Mouse (Mus musculus): ENCODE measurements around the gene Tuft1. TPM values are rescaled to one million over a fixed set of nuclear protein-coding genes. Genes with fewer than 3 reads are reported as not detected.
"Not testable (repeated sequence)": the region's sequence is repeated elsewhere in the genome, so short reads cannot be mapped to it uniquely, and the experiment has no call there.

Gene Tuft1
- total and polyA plus RNA-seq, 3 experiments: 4.0 to 7.4 (median 7.2) TPM

GRCm38 (mm10) chr3:94659142-94659748, 573 bp upstream of the Tuft1 start:
- H3K9me3 ChIP-seq (replicated peaks; ENCODE audit: low read length); H3K27me3 ChIP-seq (replicated peaks); in situ Hi-C loops (cut with MboI; ENCODE audit: low pct_ligation_motif_present, low pct_unique_long_range_greater_than_20kb, low sequenced_read_pairs); H3K4me3 ChIP-seq (replicated peaks in 1 of 3; ENCODE audit: low read depth in 2 of 3, low read length in 2 of 3, poor library complexity in 1 of 3); H3K36me3 ChIP-seq (replicated peaks in 1 of 2; ENCODE audit: control insufficient read depth in 1 of 2, insufficient read depth in 1 of 2, low read length in 1 of 2); H3K9ac ChIP-seq (ENCODE audit: insufficient read depth, low read depth); dilution Hi-C loops (cut with MboI; ENCODE audit: extremely low pct_ligation_motif_present, extremely low pct_unique_long_range_greater_than_20kb, low sequenced_read_pairs); H3K79me2 ChIP-seq (replicated peaks; ENCODE audit: control insufficient read depth, extremely low read depth, insufficient read depth, poor library complexity, severe bottlenecking); H3K27ac ChIP-seq (ENCODE audit: insufficient read depth, low read depth): not testable (repeated sequence)
- Histone ChIP-seq H3K4me2 (ENCODE audit: insufficient read depth, low read depth, poor library complexity, severe bottlenecking) (peak overlapping the region; percentile 77; the same call in 1 of the 2 replicates), H3K4me1 (ENCODE audit: control insufficient read depth in 1 of 2, insufficient read depth in 2 of 2) (peaks cover 4 to 16% of the 10 kb centered on the region in 2 experiments)
- DNase-seq (ENCODE audit: extremely low read depth): peak; percentile 29

- Histone ChIP-seq H3K4me2 (ENCODE audit: insufficient read depth, low read depth, poor library complexity, severe bottlenecking) (peak overlapping the region; percentile 88), H3K4me3 (replicated peaks in 1 of 3; ENCODE audit: low read depth in 2 of 3, low read length in 2 of 3, poor library complexity in 1 of 3) (peak overlapping the region; percentile 16 to 53 (median 46)), H3K4me1 (ENCODE audit: control insufficient read depth in 1 of 2, insufficient read depth in 2 of 2) (peaks cover 4 to 16% of the 10 kb centered on the region in 2 experiments)
- peak; percentile 34; the same call in 1 of the 2 replicates for TF ChIP-seq ZNF384 (IDR thresholded peaks at IDR 0.05; ENCODE audit: low read depth, low read length)
- H3K27ac ChIP-seq (ENCODE audit: insufficient read depth, low read depth); DNase-seq (ENCODE audit: extremely low read depth); H3K79me2 ChIP-seq (replicated peaks; ENCODE audit: control insufficient read depth, extremely low read depth, insufficient read depth, poor library complexity, severe bottlenecking); H3K9me3 ChIP-seq (replicated peaks; ENCODE audit: low read length); dilution Hi-C loops (cut with MboI; ENCODE audit: extremely low pct_ligation_motif_present, extremely low pct_unique_long_range_greater_than_20kb, low sequenced_read_pairs); in situ Hi-C loops (cut with MboI; ENCODE audit: low pct_ligation_motif_present, low pct_unique_long_range_greater_than_20kb, low sequenced_read_pairs); H3K9ac ChIP-seq (ENCODE audit: insufficient read depth, low read depth); H3K27me3 ChIP-seq (replicated peaks); H3K36me3 ChIP-seq (replicated peaks in 1 of 2; ENCODE audit: control insufficient read depth in 1 of 2, insufficient read depth in 1 of 2, low read length in 1 of 2): not testable (repeated sequence)
These were observed 576 bp downstream of the Tuft1 start for GRCm38 (mm10) chr3:94657852-94658739.

- H3K27ac ChIP-seq (ENCODE audit: insufficient read depth, low read depth); dilution Hi-C loops (cut with MboI; ENCODE audit: extremely low pct_ligation_motif_present, extremely low pct_unique_long_range_greater_than_20kb, low sequenced_read_pairs): not testable (repeated sequence)
These were observed 4.7 kb downstream of the Tuft1 start for GRCm38 (mm10) chr3:94653967-94654366.

GRCm38 (mm10) chr3:94650409-94650808, 8.3 kb downstream of the Tuft1 start:
- dilution Hi-C loops (cut with MboI; ENCODE audit: extremely low pct_ligation_motif_present, extremely low pct_unique_long_range_greater_than_20kb, low sequenced_read_pairs) (no loop called here), in situ Hi-C loops (cut with MboI; ENCODE audit: low pct_ligation_motif_present, low pct_unique_long_range_greater_than_20kb, low sequenced_read_pairs) (no loop called here)
- Histone ChIP-seq H3K79me2 (replicated peaks; ENCODE audit: control insufficient read depth, extremely low read depth, insufficient read depth, poor library complexity, severe bottlenecking) (no peaks in the 10 kb centered on the region), H3K27me3 (replicated peaks) (no peaks in the 10 kb centered on the region), H3K4me3 (replicated peaks in 1 of 3; ENCODE audit: low read depth in 2 of 3, low read length in 2 of 3, poor library complexity in 1 of 3) (no peak overlapping the region), H3K9ac (ENCODE audit: insufficient read depth, low read depth) (no peak overlapping the region), H3K4me2 (ENCODE audit: insufficient read depth, low read depth, poor library complexity, severe bottlenecking) (no peak overlapping the region), H3K9me3 (replicated peaks; ENCODE audit: low read length) (no peaks in the 10 kb centered on the region), H3K27ac (ENCODE audit: insufficient read depth, low read depth) (no peak overlapping the region), H3K4me1 (ENCODE audit: control insufficient read depth in 1 of 2, insufficient read depth in 2 of 2) (peaks cover 0 to 2% of the 10 kb centered on the region in 2 experiments; a peak in 1 of 4 replicates), H3K36me3 (replicated peaks in 1 of 2; ENCODE audit: control insufficient read depth in 1 of 2, insufficient read depth in 1 of 2, low read length in 1 of 2) (no peaks in the 10 kb centered on the region)
- TF ChIP-seq ZNF384 (IDR thresholded peaks at IDR 0.05; ENCODE audit: low read depth, low read length): no peak
- no peak for TF ChIP-seq IRF4 (IDR thresholded peaks at IDR 0.05; ENCODE audit: low read depth, low read length)
- TF ChIP-seq MEF2A (IDR thresholded peaks at IDR 0.05; ENCODE audit: borderline replicate concordance, low read depth, low read length): no peak
- no peak for TF ChIP-seq JUN (IDR thresholded peaks at IDR 0.05; ENCODE audit: insufficient read depth, low read depth, low read length)
- TF ChIP-seq ZMIZ1 (IDR thresholded peaks at IDR 0.05; ENCODE audit: low read depth, low read length): no peak
- TF ChIP-seq SIN3A (IDR thresholded peaks at IDR 0.05; ENCODE audit: low read length): no peak
- no peak for TF ChIP-seq HCFC1 (IDR thresholded peaks at IDR 0.05; ENCODE audit: low read depth, low read length)
- no peak for DNase-seq (ENCODE audit: extremely low read depth)

More at GRCm38 (mm10) chr3:94653967-94654366, 4.7 kb downstream of the Tuft1 start:
- H3K9ac ChIP-seq (ENCODE audit: insufficient read depth, low read depth); H3K79me2 ChIP-seq (replicated peaks; ENCODE audit: control insufficient read depth, extremely low read depth, insufficient read depth, poor library complexity, severe bottlenecking); DNase-seq (ENCODE audit: extremely low read depth); H3K36me3 ChIP-seq (replicated peaks in 1 of 2; ENCODE audit: control insufficient read depth in 1 of 2, insufficient read depth in 1 of 2, low read length in 1 of 2); H3K9me3 ChIP-seq (replicated peaks; ENCODE audit: low read length); H3K4me2 ChIP-seq (ENCODE audit: insufficient read depth, low read depth, poor library complexity, severe bottlenecking); H3K4me3 ChIP-seq (replicated peaks in 1 of 3; ENCODE audit: low read depth in 2 of 3, low read length in 2 of 3, poor library complexity in 1 of 3); H3K27me3 ChIP-seq (replicated peaks); in situ Hi-C loops (cut with MboI; ENCODE audit: low pct_ligation_motif_present, low pct_unique_long_range_greater_than_20kb, low sequenced_read_pairs): not testable (repeated sequence)
- H3K4me1 ChIP-seq (ENCODE audit: control insufficient read depth in 1 of 2, insufficient read depth in 2 of 2): peaks cover 0 to 10% of the 10 kb centered on the region in 2 experiments; a peak in 3 of 4 replicates
